Mouse (Mus musculus): ENCODE measurements around the gene Gm11758. TPM values are rescaled to one million over a fixed set of nuclear protein-coding genes. Genes with fewer than 3 reads are reported as not detected.
"Not testable (repeated sequence)": the region's sequence is repeated elsewhere in the genome, so short reads cannot be mapped to it uniquely, and the experiment has no call there.

Gene Gm11758
- polyA plus RNA-seq (2012; rRNA removed), result not detected in 2 replicates

DNA sequence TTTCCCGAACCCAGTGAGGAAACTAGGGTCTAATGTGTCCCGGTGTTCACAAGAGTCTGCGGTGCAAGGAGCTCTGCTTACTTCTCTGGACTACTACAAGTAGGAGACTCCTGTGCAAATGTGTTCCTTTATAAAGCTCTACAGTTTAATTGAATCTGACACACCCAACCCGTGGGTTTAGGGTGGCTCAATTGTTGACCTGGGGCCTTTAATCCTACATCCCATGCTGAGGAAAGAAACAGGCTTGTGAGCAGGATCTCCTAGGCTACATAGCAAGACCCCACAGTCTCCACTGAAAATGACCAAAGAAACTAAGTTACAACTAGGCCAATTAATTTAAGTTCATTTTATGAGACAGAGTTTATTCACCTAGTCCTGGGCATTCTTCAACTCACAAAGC, at the start of gene Gm11758:
Gene Gm11758 (minus strand): TSS at position 101 of the 400 bp plus-strand sequence.
- not testable (repeated sequence) for H3K36me3 ChIP-seq (ENCODE audit: control insufficient read depth, insufficient read depth, low read length); H3K4me1 ChIP-seq (ENCODE audit: control insufficient read depth, insufficient read depth, insufficient read length); H3K27ac ChIP-seq (ENCODE audit: insufficient read depth, low read length); DNase-seq (ENCODE audit: low read depth in 1 of 2, low spot score in 2 of 2); H3K27me3 ChIP-seq (ENCODE audit: control insufficient read depth, insufficient read depth, low read length); H3K4me3 ChIP-seq (ENCODE audit: extremely low read depth, insufficient read depth, insufficient read length)
- WGBS, result no CpG with 5 or more reads among the region's 4 CpGs

DNA sequence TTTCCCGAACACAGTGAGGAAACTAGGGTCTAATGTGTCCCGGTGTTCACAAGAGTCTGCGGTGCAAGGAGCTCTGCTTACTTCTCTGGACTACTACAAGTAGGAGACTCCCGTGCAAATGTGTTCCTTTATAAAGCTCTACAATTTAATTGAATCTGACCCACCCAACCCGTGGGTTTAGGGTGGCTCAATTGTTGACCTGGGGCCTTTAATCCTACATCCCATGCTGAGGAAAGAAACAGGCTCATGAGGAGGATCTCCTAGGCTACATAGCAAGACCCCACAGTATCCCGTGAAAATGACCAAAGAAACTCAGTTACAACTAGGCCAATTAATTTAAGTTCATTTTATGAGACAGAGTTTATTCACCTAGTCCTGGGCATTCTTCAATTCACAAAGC, 44.6 kb upstream of the Gm11758 start, which contains the start of gene Gm11756:
Gene Gm11756 (minus strand): TSS at position 101 of the 400 bp plus-strand sequence.
- not testable (repeated sequence) for H3K27ac ChIP-seq (ENCODE audit: insufficient read depth, low read length); H3K27me3 ChIP-seq (ENCODE audit: control insufficient read depth, insufficient read depth, low read length); H3K4me1 ChIP-seq (ENCODE audit: control insufficient read depth, insufficient read depth, insufficient read length); H3K36me3 ChIP-seq (ENCODE audit: control insufficient read depth, insufficient read depth, low read length); DNase-seq (ENCODE audit: low read depth in 1 of 2, low spot score in 2 of 2); H3K4me3 ChIP-seq (ENCODE audit: extremely low read depth, insufficient read depth, insufficient read length)
- 88% methylated on average over 6 of the region's 6 CpGs for WGBS

DNA sequence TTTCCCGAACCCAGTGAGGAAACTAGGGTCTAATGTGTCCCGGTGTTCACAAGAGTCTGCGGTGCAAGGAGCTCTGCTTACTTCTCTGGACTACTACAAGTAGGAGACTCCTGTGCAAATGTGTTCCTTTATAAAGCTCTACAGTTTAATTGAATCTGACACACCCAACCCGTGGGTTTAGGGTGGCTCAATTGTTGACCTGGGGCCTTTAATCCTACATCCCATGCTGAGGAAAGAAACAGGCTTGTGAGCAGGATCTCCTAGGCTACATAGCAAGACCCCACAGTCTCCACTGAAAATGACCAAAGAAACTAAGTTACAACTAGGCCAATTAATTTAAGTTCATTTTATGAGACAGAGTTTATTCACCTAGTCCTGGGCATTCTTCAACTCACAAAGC, 29.8 kb upstream of the Gm11758 start, which contains the start of gene Gm13871:
Gene Gm13871 (minus strand): TSS at position 101 of the 400 bp plus-strand sequence.
- not testable (repeated sequence) for H3K4me1 ChIP-seq (ENCODE audit: control insufficient read depth, insufficient read depth, insufficient read length); H3K27ac ChIP-seq (ENCODE audit: insufficient read depth, low read length); H3K4me3 ChIP-seq (ENCODE audit: extremely low read depth, insufficient read depth, insufficient read length); H3K36me3 ChIP-seq (ENCODE audit: control insufficient read depth, insufficient read depth, low read length); H3K27me3 ChIP-seq (ENCODE audit: control insufficient read depth, insufficient read depth, low read length); DNase-seq (ENCODE audit: low read depth in 1 of 2, low spot score in 2 of 2)
- WGBS, result no CpG with 5 or more reads among the region's 4 CpGs

DNA sequence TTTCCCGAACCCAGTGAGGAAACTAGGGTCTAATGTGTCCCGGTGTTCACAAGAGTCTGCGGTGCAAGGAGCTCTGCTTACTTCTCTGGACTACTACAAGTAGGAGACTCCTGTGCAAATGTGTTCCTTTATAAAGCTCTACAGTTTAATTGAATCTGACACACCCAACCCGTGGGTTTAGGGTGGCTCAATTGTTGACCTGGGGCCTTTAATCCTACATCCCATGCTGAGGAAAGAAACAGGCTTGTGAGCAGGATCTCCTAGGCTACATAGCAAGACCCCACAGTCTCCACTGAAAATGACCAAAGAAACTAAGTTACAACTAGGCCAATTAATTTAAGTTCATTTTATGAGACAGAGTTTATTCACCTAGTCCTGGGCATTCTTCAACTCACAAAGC, 14.9 kb upstream of the Gm11758 start, which contains the start of gene Gm11757:
Gene Gm11757 (minus strand): TSS at position 101 of the 400 bp plus-strand sequence.
- not testable (repeated sequence) for H3K36me3 ChIP-seq (ENCODE audit: control insufficient read depth, insufficient read depth, low read length); H3K27me3 ChIP-seq (ENCODE audit: control insufficient read depth, insufficient read depth, low read length); H3K27ac ChIP-seq (ENCODE audit: insufficient read depth, low read length); H3K4me3 ChIP-seq (ENCODE audit: extremely low read depth, insufficient read depth, insufficient read length); DNase-seq (ENCODE audit: low read depth in 1 of 2, low spot score in 2 of 2); H3K4me1 ChIP-seq (ENCODE audit: control insufficient read depth, insufficient read depth, insufficient read length)
- no CpG with 5 or more reads among the region's 4 CpGs for WGBS

DNA sequence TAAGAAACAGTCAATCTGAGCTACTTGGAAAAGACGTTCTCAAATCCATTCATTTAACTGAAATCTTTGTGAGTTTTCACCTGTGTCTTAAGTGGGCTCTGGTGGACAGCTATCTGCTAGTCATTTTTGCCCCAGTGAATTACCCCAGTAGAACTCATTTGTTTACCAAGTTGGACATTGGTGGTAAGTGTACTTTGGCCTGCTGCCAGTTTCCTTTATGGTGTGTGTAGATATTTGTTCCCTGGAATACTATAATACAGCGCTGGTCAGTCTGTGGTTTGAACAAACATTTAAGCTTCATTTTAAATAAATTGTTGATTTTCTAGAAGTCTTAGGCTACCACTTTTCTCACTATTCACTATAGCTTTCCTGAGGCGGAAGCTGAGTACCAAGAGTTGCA, 49.5 kb downstream of the Gm11758 start:
- H3K36me3 ChIP-seq (ENCODE audit: control insufficient read depth, insufficient read depth, low read length), result no peaks in the 10 kb centered on the region
- no peak for DNase-seq (ENCODE audit: low read depth in 1 of 2, low spot score in 2 of 2)
- H3K27ac ChIP-seq (ENCODE audit: insufficient read depth, low read length), result no peak overlapping the region
- WGBS, result 74% methylated on average over 3 of the region's 3 CpGs
- no peak overlapping the region for H3K4me3 ChIP-seq (ENCODE audit: extremely low read depth, insufficient read depth, insufficient read length)
- TF ChIP-seq CTCF (IDR thresholded peaks at IDR 0.05; ENCODE audit: extremely low read depth, insufficient read depth, insufficient read length, insufficient replicate concordance), result no peak
- no peak for TF ChIP-seq POLR2A (IDR thresholded peaks at IDR 0.05; ENCODE audit: low read depth, low read length)
- H3K4me1 ChIP-seq (ENCODE audit: control insufficient read depth, insufficient read depth, insufficient read length), result no peaks in the 10 kb centered on the region
- no peaks in the 10 kb centered on the region for H3K27me3 ChIP-seq (ENCODE audit: control insufficient read depth, insufficient read depth, low read length)

Other genes starting within 250 kb of the Gm11758 start
- not detected in 2 replicates for gene Gm11236, start 238.1 kb downstream of the Gm11758 start, polyA plus RNA-seq (2012; rRNA removed)
- not detected in 2 replicates for gene Gm11239, start 207.9 kb downstream of the Gm11758 start, polyA plus RNA-seq (2012; rRNA removed)
- gene Gm428, start 192.8 kb downstream of the Gm11758 start, polyA plus RNA-seq (2012; rRNA removed), result not detected in 2 replicates
- gene Rasef, start 85.3 kb downstream of the Gm11758 start, polyA plus RNA-seq (2012; rRNA removed), result 0.02 and 0.11 TPM in 2 replicates
- not detected in 2 replicates for gene Gm11757, start 14.8 kb upstream of the Gm11758 start, polyA plus RNA-seq (2012; rRNA removed)
- not detected in 2 replicates for gene Gm13871, start 29.7 kb upstream of the Gm11758 start, polyA plus RNA-seq (2012; rRNA removed)
- gene Gm11756, start 44.5 kb upstream of the Gm11758 start, polyA plus RNA-seq (2012; rRNA removed), result not detected in 2 replicates
- not detected in 2 replicates for gene 2310002L09Rik, start 74.6 kb upstream of the Gm11758 start, polyA plus RNA-seq (2012; rRNA removed)
- 0.05 and 0.12 TPM in 2 replicates for gene Frmd3, start 137.2 kb upstream of the Gm11758 start, polyA plus RNA-seq (2012; rRNA removed)

Data from spleen, adult 2 months (tissue).